Mouse (Mus musculus): Measurements from ENCODE around the gene A630001G21Rik. TPM values are rescaled to one million over a fixed set of nuclear protein-coding genes. Genes with fewer than 3 reads are reported as not detected.

A630001G21Rik gene
- total RNA-seq, 2 experiments from 2014 or later = 1.5 to 2.4 TPM

Small RNAs within 50 kb of the gene (microRNA-seq; reads per million reads assigned to microRNA genes)
- gene Gm25472 (not detected), gene Mir8096 (not detected)

Other genes with a start within 250 kb of the A630001G21Rik start
- gene G530012D18Rik, start 203.0 kb downstream of the A630001G21Rik start, total RNA-seq (2021) = not detected
- 1 to 10 TPM; 4.2 to 4.5 TPM for gene Sp110, start 179.8 kb downstream of the A630001G21Rik start, total RNA-seq (2021)
- 1 to 10 TPM; 4.5 to 4.6 TPM for gene Sp140, start 178.3 kb downstream of the A630001G21Rik start, total RNA-seq (2021)
- gene Sp100, start 128.7 kb downstream of the A630001G21Rik start, total RNA-seq (2021) = 10 to 100 TPM; 13.8 to 19.8 TPM
- gene Cab39, start 14.8 kb upstream of the A630001G21Rik start, total RNA-seq (2021) = 100 to 1,000 TPM; 118 to 121 TPM
- gene Itm2c, start 115.6 kb upstream of the A630001G21Rik start, total RNA-seq (2021) = 100 to 1,000 TPM; 284 to 307 TPM
- gene 4933407L21Rik, start 149.8 kb upstream of the A630001G21Rik start, total RNA-seq (2021) = under 1 TPM; 0.18 to 0.24 TPM
- 1 to 10 TPM in 1 of 2 experiments, under 1 TPM in 1; 0.85 to 1.8 TPM for gene Gpr55, start 182.4 kb upstream of the A630001G21Rik start, total RNA-seq (2021)
- gene Spata3, start 238.2 kb upstream of the A630001G21Rik start, total RNA-seq (2021) = not detected

All from adrenal gland, postnatal 10 days (tissue).